Mouse (Mus musculus): ENCODE results near the gene Lrrc20. TPM values are rescaled to one million over a fixed set of nuclear protein-coding genes. Genes with fewer than 3 reads are reported as not detected.

The Lrrc20 gene
- polyA plus RNA-seq, 1 experiment, result 20.3 TPM

DNA sequence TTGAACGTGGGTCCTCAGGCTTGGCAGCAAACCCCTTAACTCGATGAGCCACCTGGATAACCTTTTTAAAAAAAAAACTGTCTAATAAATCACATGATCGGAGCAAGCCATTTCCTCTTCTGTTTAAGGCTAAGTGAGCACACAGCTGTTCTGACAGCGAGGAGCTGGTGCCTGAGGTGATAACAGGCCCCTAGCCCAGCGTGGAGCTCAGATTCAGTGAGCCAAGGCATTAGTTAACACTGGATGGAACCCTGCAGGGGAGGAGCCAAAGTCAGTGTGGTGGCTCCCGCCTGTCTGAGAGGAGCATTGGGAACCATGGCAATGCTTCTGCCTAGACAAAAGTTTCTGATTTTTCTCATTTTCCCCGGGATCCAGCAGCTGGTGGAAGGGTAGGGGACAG lies 35.2 kb downstream of the Lrrc20 start:
- no peak for DNase-seq (ENCODE audit: extremely low spot score in 1 of 2, low spot score in 1 of 2)

DNA sequence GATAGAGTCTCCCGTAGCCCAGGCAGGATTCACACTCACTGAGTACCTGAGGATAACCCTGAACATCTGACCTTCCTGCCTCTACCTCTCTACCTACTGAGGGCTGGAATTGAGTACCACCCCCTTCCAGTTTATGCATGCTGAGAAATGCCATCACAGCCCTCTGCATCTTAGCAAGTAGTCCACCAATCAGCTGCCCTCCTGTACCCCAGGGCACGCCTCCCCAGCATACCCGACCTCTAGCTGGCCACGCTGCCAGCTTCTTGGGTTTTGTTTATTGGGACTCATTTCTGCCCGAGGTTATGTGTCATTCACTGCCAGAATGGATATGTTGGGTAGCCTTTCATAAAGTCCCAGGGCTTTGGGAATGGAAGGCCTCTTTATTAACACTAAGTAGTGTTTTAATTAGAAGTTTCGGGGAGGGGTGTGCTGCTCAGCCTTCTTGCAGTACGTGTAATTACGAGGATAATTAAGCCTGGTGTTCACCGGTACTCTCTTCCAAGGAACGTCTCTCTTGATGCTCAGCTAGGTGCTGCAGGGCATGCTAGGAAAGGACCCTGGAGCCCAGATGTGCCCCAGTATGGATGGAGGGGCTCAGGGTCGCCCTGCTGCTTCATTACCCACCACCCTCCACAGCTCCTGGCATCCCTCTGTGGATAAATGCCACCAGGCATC lies 36.8 kb downstream of the Lrrc20 start:
- no peak for DNase-seq (ENCODE audit: extremely low spot score in 1 of 2, low spot score in 1 of 2)

DNA sequence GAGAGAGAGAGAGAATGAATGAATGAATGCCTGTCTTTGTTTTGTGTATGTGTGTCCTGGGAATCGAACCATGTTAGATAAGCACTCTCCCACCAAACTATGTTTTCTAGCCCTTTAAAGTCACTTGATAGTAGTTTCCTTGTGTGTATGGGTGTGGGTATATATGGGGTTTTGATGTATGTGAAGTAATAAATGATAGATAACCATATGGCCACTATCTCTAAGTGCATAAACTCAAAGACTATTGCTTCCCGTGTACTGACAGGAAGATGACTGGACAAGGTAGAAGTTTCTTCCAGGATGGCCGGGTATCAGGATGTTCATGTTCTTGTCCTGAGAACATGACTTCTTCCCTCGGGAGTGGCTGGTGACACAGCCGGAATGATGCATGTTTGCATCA lies 41.3 kb downstream of the Lrrc20 start:
- DNase-seq (ENCODE audit: extremely low spot score in 1 of 2, low spot score in 1 of 2), result no peak

DNA sequence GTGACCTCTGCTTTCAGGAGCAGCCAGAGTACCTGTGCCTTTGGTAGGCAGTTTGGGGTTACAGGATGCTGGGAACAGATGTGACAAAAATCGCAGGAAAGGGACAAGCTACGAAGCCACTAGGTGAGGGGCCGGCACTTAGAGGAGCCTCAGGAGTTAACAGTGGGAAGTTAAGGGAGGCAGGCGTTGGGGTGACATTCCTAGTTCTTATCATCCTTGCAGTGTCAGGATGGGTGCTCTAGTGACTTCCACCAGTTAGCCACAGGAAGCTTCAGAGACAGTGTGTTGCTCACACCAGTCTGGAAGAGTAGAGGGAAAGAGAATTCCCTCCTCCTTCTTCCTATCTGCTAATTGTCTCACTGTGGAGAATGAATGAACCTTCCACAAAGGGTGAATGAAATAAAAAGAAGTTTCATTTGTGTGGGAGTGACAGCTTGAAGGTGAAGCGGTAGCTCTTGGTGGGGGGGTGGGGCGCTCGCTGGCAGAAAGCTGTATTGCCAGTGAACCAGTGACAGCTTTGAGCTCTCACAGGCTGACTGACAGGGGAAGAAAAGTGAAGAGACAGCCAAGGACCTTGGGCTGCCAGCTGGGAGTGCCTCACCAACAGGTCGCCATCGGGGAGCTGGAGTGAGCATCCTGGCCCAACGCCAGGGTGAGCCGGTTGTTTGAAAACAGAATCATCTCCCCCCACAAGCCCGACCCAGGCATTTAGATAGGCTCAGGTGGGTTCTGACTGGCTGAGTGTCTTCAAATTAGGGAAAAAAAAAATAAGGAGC lies 41.9 kb downstream of the Lrrc20 start:
- DNase-seq (ENCODE audit: extremely low spot score in 1 of 2, low spot score in 1 of 2), result no peak

DNA sequence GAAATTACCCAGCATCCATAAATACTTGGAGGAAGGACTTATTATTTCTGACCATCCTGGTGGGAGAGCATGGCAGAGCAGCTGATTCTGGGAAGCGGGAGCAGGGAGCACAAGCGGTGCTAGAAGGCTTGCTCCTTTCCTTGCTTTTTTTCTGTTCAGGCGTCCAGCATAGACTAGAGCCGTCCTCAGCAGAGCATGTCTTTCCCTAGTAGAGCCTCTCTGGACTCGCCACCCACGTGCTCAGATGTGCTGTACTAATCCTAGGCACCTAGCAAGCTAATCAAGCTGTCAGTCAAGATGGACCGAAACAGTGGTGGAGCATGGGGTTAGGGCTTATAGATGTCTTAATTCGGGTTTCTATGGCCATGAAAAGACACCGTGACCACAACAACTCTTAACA lies 42.7 kb downstream of the Lrrc20 start:
- DNase-seq (ENCODE audit: extremely low spot score in 1 of 2, low spot score in 1 of 2), result no peak

DNA sequence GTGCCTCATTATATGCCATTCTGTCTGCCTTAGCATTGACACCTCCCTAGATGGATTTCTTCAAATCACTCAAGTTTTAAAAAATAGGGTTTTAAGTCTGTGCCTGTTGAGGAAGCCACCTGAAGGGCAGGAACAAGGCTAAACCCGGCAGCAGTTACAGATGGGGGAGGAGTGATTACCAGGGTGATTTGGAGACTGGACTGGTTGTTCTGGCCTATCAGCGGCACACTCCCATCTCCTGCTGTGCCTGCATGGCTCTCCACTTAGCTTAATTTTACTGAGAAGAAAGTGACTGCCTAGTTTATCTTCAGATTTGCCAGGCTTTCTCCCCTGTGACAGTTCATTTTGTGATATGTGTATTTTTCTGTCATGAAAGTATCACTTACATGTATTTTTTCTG lies 43.9 kb downstream of the Lrrc20 start:
- no peak for DNase-seq (ENCODE audit: extremely low spot score in 1 of 2, low spot score in 1 of 2)

DNA sequence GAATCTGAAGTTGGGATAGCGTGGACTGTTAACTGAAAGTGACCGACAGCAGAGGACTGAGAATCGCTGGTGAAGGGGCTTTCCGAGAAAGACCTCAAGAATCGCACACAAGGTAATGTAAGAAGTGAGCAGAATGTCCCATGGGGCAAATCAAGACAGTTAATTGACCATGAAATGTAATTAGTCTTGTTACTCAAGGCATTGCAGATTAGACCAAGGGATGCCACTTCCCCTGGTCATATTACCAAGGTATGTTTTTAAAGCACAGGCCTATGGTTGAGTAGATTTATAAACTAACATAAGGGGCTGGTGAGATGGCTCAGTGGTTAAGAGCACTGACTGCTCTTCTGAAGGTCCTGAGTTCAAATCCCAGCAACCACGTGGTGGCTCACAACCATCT lies 45.1 kb downstream of the Lrrc20 start:
- DNase-seq (ENCODE audit: extremely low spot score in 1 of 2, low spot score in 1 of 2), result no peak

DNA sequence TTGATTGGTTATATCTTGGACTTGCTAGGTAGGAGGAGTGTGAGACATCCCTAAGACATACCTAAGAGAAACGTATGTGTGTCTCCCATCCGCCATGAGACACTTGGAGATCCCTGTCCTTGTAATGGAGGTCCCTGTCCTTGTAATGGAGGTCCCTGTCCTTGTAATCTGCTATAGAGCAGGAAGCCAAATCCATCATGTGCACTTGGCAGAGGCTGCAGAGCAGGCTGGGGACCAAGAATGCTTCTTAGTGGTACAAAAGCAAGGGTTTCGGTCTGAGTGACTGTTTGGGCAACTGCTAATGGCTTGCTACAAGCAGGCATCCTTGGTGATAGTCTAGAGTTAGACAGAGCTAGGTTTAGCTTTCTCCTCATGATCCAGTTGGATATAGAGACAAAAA lies 55.3 kb downstream of the Lrrc20 start:
- DNase-seq (ENCODE audit: extremely low spot score in 1 of 2, low spot score in 1 of 2), result no peak

DNA sequence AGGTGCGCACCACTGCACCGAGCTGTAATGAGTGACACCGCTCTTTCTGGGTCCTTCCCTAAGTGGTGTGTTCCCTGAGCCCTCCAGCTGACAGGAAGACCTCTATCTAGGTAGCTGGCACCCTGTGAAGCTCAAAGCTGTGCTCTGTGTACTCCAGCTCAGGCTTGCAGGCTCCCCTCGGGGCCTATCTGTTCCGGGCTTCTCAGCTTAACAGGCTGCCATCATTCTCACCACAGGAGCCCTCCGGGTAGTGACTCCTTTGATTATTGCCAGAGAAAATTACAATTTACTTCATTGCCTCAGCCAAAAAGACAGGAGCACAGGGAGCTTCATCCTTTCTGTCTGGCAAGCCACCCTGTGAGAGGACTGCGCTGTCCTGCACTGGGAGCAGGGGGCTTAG lies 57.7 kb downstream of the Lrrc20 start:
- DNase-seq (ENCODE audit: extremely low spot score in 1 of 2, low spot score in 1 of 2), result no peak

DNA sequence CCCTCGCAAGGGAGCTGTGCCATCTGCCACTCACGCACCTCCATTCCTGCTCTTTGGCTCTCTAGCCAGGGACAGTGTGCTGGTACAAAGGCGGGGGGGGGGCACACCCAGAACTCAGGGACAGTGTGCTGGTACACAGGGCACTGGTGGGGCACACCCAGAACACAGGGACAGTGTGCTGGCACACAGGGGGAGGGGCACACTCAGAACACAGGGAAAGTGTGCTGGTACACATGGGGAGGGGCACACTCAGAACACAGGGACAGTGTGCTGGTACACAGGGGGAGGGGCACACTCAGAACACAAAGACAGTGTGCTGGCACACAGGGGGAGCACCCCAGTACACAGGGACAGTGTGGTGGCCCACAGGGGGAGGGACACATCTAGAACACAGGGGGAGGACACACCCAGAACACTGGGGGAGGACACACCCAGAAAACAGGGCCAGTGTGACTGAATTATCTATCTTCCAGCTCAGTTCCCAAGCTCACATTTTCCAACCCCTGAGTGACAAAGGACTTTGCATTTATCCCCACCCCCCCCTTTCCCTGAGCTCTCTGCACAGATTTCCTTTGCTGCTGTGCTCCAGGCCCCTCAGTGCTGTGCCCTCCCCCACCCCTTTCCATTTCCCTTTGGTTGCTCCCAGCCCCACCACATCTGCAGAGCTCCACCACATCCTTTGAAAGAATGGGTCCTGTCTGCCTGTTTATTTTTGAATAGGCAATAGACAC lies 58.9 kb downstream of the Lrrc20 start:
- DNase-seq (ENCODE audit: extremely low spot score in 1 of 2, low spot score in 1 of 2), result no peak

DNA sequence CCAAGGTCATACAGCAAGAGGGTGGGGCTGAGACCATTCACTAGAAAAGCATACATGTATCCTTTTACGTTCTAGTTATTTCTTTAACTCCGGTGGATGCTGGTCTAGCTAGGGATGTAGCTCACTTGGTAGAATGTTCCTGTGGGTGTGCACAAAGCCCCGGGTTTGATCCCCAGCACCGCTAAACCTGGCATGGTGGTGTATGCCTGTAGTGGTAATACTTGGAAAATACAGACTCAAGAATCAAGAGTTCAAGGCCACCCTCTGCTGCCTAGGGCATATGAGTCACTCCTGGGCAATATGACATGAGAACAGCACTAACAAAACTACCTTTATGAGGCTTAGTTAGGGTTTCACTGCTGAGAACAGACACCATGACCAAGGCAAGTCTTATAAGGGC lies 59.8 kb downstream of the Lrrc20 start:
- no peak for DNase-seq (ENCODE audit: extremely low spot score in 1 of 2, low spot score in 1 of 2)

DNA sequence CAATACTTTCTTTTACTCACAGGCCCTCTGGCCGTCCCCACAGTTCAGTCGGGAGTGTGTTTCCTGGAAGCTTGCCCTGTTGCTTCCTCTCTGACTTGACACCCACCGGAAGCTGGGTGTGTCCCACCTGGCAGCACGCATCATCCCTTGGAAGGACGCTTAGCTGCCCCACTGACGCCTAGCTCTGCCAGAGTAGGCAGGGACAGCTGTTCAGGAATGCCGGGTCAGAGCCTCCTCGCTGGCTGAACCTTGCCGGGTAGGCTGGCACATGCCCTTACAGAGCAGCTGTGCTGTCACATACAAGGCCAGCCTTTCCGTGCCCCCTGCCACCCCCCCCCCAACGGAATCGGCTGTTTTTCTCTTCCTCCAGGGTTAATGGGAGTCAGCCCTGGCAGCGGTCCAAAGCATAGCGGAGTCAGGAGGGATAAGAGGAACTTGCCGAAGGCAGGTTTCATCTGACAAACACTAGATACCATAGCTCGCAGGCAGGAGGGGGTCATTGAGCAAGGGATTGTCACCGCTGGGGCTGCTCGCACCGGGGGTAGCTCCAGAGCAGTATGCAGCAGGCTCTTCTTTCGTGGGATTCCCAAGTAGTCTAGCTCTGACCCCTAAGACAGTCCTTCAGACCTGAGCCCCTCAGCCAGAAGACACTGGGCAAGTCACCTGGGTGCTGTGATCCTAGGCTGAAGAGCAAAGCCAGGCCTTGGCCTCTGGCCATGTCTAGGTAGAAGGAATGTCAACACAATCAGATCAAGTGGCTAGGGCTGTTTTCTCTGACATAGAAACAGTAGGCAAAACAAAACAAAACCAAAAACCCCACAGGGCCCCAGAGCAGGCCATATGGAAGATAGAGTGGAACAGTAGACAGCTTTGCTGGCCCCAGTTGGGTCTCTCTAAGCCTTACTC lies 60.8 kb downstream of the Lrrc20 start:
- DNase-seq (ENCODE audit: extremely low spot score in 1 of 2, low spot score in 1 of 2), result no peak

DNA sequence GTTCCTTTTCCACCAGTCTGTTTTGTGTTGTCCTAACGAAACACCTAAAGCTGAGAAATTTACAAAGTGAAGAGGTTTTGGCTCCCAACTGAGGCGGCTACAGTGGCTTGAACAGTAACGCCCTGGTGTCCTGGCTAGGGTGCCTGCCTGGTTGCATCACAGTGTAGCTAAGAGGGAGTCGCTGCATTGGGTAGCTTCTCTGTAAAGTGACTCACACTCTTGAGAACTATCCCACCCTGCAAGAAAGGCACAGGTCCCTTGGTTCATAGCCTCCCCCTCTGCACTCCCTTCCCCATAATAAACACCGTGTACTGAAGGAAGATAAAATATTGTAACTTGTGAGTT lies 61.4 kb downstream of the Lrrc20 start:
- DNase-seq (ENCODE audit: extremely low spot score in 1 of 2, low spot score in 1 of 2), result no peak

DNA sequence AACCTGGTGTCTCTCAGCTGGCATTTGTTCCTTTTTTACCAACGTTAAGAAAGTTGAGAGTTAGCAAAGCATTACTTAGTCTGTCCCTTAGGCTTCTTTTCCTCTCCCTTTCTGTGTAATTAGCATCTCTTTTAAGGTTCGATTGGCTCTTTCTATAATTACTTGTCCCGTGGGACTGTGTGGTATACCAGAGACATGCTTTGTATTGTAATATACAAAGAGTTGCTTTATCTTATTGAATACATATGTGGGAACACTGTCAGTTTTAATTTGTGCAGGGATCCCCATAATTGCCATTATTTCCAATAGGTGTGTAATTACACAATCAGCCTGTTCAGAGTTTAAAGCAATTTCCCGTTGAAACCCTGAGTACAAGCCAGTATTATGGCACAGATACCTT lies 62.8 kb downstream of the Lrrc20 start:
- DNase-seq (ENCODE audit: extremely low spot score in 1 of 2, low spot score in 1 of 2), result no peak

DNA sequence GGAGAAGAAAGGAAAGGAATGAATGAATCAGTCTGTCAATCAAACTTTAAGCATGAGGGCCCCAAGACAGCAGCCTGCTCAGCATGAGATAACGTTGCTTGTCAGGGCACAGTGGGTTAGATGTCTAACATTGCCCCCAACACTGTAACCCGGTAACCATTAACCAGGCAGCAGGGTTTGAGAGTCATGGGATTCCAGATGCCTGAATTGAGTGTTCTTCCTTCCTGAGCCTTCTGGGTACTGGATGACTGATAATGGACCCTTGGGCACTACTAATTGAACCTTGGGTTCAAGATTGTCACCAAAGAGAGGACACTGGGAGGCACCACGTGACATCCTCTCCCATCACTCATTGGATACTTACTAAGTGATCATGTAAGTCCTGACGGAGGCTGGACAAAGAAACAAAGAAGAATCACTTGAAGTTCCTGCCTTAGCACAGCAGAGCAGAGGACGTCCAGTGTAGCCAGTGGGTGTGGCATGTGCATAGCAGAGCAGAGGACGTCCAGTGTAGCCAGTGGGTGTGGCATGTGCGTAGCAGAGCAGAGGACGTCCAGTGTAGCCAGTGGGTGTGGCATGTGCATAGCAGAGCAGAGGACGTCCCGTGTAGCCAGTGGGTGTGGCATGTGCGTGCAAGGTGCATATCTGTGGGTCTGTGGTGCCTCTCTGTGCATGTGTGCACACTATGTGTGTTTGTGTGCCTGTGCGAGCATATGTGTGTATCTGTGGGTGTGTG lies 68.7 kb downstream of the Lrrc20 start:
- DNase-seq (ENCODE audit: extremely low spot score in 1 of 2, low spot score in 1 of 2), result no peak

DNA sequence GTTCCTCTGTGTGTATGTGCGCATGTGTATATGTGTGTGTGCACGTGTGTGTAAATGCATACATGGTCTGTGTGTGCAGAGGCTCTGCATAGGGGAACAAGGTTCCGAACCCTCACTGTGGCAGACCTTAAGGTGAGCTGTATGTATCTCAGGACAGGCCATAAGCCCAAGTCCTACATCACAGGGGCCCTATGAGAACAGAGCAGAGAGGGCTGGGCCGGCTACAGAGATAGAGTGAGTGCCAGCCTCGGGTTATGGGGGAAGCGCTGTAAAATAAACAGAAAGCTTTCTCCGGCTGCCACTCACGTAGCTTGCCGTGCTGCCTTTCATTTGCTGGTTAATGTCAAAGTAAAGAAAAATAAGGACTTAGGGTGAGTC lies 69.3 kb downstream of the Lrrc20 start:
- DNase-seq (ENCODE audit: extremely low spot score in 1 of 2, low spot score in 1 of 2), result no peak

DNA sequence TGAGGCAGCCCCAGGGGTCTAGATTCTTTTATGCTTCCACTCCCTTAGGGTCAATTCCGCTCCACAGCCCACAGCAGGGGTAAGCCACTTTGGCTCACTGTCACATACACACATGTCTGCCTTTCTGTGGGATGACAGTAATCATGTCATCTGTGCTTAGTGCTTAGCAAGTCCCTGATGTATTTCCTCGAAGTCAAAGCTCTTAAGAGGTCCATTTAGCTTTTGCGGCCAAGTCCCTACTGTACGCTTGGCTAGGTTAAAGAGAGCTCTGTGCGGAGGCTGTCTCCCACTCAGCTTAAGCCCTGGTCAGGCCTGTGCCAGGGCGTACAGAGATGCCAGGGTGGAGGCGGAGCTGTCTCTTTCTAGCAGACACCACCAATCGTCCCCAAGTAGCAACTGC lies 74.5 kb downstream of the Lrrc20 start:
- no peak for DNase-seq (ENCODE audit: extremely low spot score in 1 of 2, low spot score in 1 of 2)

DNA sequence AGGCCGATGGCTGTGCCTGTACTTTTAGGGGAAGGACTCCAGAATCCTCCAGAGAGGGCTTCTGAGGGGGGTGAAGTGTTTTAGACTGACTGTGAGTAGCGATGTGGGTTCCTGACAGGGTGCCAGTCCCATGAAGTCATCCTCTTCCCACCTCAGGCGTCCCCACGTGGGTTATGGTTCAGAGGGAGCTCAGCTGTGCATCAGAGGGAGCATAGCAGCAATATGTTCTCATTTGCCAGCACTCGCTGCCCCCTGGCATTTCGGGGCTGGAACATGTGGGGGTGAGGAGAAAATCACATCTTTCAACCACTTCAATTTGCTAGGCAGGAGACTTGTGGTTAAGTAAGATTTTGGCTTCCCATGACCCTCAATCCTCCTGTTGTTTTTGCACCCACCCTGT lies 79.6 kb downstream of the Lrrc20 start:
- DNase-seq (ENCODE audit: extremely low spot score in 1 of 2, low spot score in 1 of 2), result peak in 1 of 2 experiments; percentile 30

DNA sequence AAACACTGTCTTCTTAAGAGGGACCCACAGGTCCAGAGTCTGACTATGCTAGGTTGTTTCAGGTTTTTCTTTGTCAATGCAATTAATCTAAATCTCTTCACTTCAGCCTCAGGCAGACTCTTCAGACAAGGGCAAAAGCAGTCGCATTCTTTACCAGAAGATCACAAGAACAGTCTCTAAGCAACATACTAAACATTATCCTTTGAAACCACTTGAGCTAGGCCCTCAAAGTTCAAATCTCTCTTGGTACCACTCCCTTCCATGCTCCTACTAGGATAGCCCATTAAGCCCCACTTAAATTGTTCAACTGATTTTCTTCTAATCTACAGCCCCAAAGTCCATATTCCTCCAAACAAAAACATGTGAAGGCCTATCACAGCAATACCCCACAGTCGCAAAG lies 83.0 kb downstream of the Lrrc20 start:
- DNase-seq (ENCODE audit: extremely low spot score in 1 of 2, low spot score in 1 of 2), result no peak

DNA sequence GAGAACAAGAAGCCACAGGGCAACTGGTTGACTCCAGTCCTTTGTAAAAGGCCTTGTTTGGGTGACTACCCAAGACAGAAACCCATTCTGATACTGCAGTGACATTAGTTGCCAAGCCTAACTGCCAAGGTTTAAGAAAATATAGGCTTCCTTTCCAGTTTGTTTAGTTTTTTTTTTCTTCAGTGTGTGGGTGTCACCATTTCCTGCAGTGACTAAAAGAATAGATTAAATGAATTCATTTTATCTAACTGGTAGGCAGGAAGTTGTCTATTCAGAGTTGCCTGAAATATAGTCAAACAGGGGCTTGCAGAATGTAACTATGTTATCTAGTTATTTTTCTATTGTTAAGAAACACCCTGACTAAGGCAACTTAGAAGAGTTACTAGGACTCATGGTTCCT lies 83.9 kb downstream of the Lrrc20 start:
- peak in 1 of 2 experiments; percentile 38 for DNase-seq (ENCODE audit: extremely low spot score in 1 of 2, low spot score in 1 of 2)

Data from frontal cortex, adult 2 months (tissue).